Mouse (Mus musculus) kidney, adult 8-10 months (tissue): ENCODE results near the gene Fbxo48.

ENCODE experiments used
- DNase-seq, 2 experiments: peaks; one replicate each; pipeline ENCODE4 v3.0.0; 2022

Gene Fbxo48

DNA sequence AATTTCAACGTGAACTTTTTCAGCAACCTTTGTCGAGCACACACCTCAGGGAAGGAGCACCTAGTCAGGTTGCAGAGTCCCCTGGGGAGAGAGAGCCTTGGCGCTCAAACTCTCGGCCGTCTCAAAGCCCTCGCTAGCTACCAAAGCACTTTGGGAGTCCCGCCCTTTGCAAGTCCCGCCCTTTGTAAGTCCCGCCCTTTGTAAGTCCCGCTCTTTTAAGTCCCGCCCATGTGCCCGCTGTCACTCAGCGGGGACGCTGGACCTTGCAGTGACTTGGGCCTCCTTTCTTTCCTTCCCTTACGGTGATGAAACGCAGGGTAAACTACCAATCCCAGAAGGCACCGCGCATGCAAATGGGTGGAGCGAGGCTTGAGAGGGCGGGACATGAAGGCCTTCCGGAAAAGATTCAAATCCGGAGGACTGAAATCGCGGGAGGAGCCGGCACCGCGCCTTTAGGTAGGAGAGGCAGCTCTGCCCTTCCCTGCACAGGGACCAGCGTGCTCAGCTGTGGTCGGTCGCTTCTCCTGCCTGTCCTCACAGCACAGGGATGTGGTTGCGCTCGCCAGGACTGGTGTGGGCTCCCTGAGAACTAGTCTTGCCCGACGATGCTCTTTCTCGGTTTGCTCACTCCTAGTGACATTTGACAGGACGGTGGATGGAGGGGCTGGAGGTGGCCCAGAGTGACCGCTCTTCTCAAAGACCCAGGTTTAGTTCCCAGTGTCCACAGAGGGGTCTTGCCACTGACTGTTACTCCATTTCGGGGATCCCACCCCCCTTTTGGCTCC is at the start of gene Fbxo48:
TSS of gene Fbxo48 (plus strand) at position 400 of the 785 bp plus-strand sequence.
- peak; percentile 98 for DNase-seq

DNA sequence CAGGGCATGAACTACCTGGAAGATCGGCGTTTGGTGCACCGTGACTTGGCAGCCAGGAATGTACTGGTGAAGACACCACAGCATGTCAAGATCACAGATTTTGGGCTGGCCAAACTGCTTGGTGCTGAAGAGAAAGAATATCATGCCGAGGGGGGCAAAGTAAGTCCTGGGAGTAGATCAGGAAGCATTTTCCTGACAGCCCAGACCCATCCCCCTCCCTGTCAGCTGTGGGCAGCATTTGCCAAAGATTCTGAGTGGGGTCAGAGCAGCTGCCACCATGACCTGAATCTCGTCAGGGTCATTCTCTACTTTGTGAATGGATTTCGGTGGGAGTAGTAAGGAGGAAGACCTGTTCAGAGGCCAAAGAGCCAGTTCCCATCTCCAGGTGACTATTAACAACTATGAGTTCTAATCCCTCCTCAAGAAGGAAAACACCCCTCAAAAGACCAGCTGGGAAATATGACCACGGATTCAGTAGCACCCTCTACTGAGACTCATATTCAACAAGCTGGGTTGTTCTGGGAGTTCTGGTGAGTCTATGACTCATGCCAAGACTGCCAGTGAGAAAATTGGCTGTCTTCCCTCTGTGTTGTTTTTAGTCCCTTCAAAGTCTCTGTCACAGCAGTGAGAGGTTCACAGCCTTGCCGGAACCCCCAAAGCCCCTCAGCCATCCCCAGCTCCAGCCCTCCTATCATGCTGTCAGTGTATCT is 46.7 kb upstream of the Fbxo48 start:
- no peak for DNase-seq

- DNase-seq: no peak
Observed at GRCm38 (mm10) chr11:16905012-16905332, 46.2 kb upstream of the Fbxo48 start.

- no peak for DNase-seq
Observed at GRCm38 (mm10) chr11:16906530-16906929, 44.6 kb upstream of the Fbxo48 start.

DNA sequence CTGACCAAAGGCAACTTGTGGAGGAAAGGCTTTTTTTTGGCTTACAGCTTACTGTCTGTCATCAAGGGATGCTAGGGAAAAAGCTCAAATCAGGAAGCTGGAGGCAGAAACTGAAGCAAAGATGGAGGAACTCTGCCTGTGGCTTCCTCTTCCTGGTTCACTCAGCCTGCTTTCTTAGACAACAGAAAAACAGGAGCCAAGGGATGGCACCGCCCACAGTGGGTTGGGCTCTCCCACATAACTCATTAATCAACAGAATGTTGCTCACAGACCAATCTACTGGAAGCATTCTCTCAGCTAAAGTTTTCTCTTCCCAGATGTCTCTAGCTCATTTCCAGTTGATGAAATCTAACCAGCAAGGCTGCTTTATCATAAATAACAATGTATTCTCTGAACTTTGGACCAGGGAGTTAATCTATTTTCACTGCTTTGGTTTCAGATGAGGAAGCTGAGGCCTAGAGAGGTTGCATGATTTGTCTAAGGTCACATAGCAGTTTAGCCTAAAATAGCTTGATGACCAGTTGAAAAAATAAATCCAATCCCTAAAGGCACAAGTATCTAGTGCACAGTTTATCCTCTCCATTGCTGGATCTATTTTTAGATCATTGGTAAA is 43.6 kb upstream of the Fbxo48 start:
- DNase-seq: peak in 1 of 2 experiments; percentile 25

GRCm38 (mm10) chr11:16914756-16915155 is 36.4 kb upstream of the Fbxo48 start:
- DNase-seq: no peak

DNA sequence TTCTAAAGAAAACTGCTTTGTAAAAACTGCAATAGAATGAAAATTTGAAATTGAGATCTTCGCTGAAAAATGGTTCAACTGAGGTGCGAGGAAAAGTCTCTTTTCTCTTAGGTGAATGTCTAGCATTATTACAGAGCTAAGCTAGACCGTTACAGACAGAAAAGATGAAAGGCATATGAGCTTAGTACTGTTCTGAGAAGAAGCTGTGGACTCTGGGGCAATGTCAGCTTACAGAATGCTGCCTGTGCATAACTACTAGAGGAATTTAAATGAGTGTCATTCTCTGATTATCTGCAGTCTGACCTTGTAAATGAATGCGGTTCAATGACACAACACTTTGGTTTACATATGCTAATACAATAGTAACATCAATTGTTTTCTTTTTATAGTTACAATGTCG is 35.3 kb upstream of the Fbxo48 start:
- DNase-seq: no peak

GRCm38 (mm10) chr11:16917512-16917911 is 33.7 kb upstream of the Fbxo48 start:
- DNase-seq: no peak

DNA sequence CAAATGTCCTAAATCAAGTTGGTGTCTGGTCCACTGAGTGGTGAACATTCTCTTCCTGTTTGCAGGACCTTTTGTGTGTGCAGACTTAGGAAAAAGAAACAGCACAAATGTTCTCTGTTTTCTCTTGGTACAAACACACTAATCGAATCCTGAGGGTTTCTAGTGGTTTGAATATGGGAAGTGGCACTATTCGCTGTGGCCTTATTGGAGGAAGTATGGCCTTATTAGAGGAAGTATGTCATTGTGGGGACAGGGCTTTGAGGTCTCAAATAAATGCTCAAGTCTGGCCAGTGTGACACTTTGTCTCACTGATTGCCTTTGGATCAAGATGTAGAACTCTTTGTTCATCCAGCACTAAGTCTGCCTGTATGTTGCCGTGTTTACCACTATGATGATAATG is 19.0 kb upstream of the Fbxo48 start:
- DNase-seq: no peak

DNA sequence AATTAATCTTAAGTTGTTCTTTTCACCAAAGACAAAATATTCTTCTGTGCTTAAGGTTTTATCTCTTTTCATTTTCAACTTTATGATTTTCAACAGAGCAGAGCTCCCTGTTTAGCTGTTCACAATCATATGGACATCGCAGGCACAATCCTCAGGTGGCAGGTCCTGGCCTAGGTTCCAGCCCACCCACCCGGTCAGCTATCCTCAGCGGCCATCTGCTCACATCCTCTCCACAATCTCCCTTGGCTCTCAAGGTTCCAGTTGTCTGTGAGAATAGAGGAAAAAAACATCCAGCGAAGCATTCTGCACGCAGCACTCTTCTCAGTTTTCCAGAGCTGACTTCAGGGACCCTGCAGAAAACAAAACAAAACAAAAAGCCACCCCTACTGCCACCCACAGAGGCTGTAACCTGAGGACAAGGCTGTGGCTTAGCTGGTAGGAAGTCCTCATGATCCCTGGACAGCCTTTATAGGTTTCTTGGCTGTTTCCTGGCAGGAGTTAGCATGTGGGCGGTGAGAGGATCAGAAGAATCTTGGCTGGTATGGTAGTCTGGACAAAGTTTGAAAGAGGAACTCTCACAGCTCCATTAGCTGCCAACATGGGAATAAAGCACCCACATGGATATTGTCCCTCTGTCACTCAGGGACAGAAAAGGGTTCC is 15.5 kb upstream of the Fbxo48 start:
- peak in 1 of 2 experiments; percentile 46 for DNase-seq

GRCm38 (mm10) chr11:16941103-16941793 is 9.9 kb upstream of the Fbxo48 start:
- no peak for DNase-seq

- DNase-seq: no peak
Observed at GRCm38 (mm10) chr11:16941973-16942452, 9.2 kb upstream of the Fbxo48 start.

- no peak for DNase-seq
Observed at GRCm38 (mm10) chr11:16943016-16943415, 8.2 kb upstream of the Fbxo48 start.

DNA sequence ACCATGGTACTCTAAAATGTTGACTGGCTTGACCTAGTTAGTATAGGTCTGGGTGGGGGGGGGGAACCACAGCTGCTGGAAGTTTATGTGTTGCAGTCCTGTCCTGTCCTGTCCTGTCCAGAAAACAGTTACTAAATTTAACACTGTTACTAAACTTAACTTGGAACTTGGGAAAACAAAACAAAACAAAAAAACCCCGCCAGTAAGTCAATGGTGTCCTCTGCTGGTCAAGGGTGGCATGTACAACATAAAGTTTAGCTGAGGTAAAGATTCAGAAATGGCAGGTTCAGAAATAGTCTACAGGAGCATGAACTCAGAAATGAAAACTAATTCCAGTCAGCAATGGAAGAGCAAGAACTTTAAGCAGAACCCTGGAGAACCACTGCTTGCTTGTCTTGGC is 2.4 kb upstream of the Fbxo48 start:
- peak; percentile 23 to 47 for DNase-seq

- no peak for DNase-seq
Observed at GRCm38 (mm10) chr11:16950226-16950975, 774 bp upstream of the Fbxo48 start.

GRCm38 (mm10) chr11:16951761-16952010 is 511 bp downstream of the Fbxo48 start:
- no peak for DNase-seq

GRCm38 (mm10) chr11:16956115-16956862 is 5.1 kb downstream of the Fbxo48 start:
- DNase-seq: no peak

- DNase-seq: no peak
Observed at GRCm38 (mm10) chr11:16957030-16957429, 5.9 kb downstream of the Fbxo48 start.

DNA sequence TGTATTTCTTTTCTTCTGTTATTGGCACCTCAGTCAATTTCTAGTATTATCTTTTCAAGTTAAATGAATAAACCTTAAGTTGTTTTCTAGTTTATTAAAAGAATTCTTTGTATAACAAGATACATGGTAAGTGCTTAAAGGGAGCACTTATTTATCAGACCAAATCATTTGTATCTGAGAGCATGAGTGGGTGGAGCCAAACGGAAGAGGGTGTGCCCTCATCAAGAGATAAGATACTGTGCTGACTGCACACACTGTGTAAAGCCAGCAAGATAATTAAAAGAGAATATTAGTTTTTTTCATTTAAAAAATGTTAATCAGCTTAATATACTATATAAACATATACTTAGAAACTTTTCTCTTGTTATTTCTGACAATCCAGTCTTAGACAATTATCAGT is 7.3 kb downstream of the Fbxo48 start:
- no peak for DNase-seq

GRCm38 (mm10) chr11:16967806-16968205 is 16.6 kb downstream of the Fbxo48 start:
- no peak for DNase-seq

GRCm38 (mm10) chr11:16969650-16970049 is 18.5 kb downstream of the Fbxo48 start:
- DNase-seq: no peak
